Mouse (Mus musculus): ENCODE data around the gene Cldn4. TPM values are rescaled to one million over a fixed set of nuclear protein-coding genes. Genes with fewer than 3 reads are reported as not detected.

The Cldn4 gene
- polyA plus RNA-seq, 1 experiment from 2014 or later = 13.6 TPM

- no peak overlapping the region for H3K4me3 ChIP-seq (ENCODE audit: low read depth, low read length)
- H3K9ac ChIP-seq (ENCODE audit: low read length) = no peak overlapping the region
- DNase-seq (ENCODE audit: low spot score) (no peak), ATAC-seq (ENCODE audit: insufficient number of reproducible peaks, low FRiP score, low TSS enrichment, low read depth) (no peak)
- no peak overlapping the region for H3K27ac ChIP-seq (replicated peaks; ENCODE audit: low read depth, low read length)
- no peak overlapping the region for H3K4me2 ChIP-seq (ENCODE audit: low read depth, severe bottlenecking)
- peaks cover 25% of the 10 kb centered on the region for H3K27me3 ChIP-seq (ENCODE audit: control insufficient read depth, insufficient read depth, low read length)
- no peaks in the 10 kb centered on the region for H3K9me3 ChIP-seq (ENCODE audit: control insufficient read depth, low read length)
- WGBS = 72% methylated on average over 10 of the region's 10 CpGs
- H3K4me1 ChIP-seq (ENCODE audit: control insufficient read depth, insufficient read depth, low read length) = peaks cover 6% of the 10 kb centered on the region
- H3K36me3 ChIP-seq (ENCODE audit: control insufficient read depth, insufficient read depth, low read length) = no peaks in the 10 kb centered on the region
Observed at GRCm38 (mm10) chr5:134981149-134981548, 34.4 kb upstream of the Cldn4 start.

- DNase-seq (ENCODE audit: low spot score) (no peak), ATAC-seq (ENCODE audit: insufficient number of reproducible peaks, low FRiP score, low TSS enrichment, low read depth) (no peak)
- H3K4me2 ChIP-seq (ENCODE audit: low read depth, severe bottlenecking) = no peak overlapping the region
- no peak overlapping the region for H3K4me3 ChIP-seq (ENCODE audit: low read depth, low read length)
- no peaks in the 10 kb centered on the region for H3K9me3 ChIP-seq (ENCODE audit: control insufficient read depth, low read length)
- no peak overlapping the region for H3K27ac ChIP-seq (replicated peaks; ENCODE audit: low read depth, low read length)
- no peak overlapping the region for H3K9ac ChIP-seq (ENCODE audit: low read length)
- no peaks in the 10 kb centered on the region for H3K27me3 ChIP-seq (ENCODE audit: control insufficient read depth, insufficient read depth, low read length)
- no peaks in the 10 kb centered on the region for H3K36me3 ChIP-seq (ENCODE audit: control insufficient read depth, insufficient read depth, low read length)
- no peaks in the 10 kb centered on the region for H3K4me1 ChIP-seq (ENCODE audit: control insufficient read depth, insufficient read depth, low read length)
- WGBS = 82% methylated on average over 4 of the region's 4 CpGs
Observed at GRCm38 (mm10) chr5:134977837-134978236, 31.1 kb upstream of the Cldn4 start.

DNA sequence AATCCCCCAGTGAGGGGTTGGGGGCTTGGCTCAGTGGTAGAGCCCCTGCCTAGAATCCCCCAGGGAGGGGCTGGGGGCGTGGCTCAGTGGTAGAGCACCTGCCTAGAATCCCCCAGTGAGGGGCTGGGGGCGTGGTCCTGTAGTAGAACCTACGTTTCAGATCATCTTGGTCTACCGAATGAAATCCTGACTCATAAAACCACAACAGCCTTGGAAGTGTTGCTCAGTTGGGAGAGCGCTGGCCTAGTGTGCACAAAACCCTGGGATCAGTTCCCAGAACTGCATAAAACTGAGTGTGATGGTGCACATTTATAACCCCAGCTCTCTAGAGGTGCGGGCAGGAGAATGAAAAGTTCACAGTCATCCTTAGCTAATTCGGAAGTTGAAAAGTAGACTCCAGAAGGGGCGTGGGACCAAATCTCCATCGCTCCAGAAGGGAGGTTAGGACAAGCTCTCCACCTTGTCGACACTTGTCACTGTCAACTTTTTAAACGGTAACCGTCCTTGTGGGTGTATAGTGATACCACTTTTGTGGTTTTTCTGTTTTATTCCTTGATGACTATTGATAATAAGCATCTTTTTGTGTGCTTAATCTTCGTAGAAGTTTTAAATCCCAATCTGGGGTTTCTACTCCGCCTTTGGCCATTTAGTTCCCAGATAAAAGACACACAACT, 30.0 kb upstream of the Cldn4 start:
- Histone ChIP-seq H3K9ac (ENCODE audit: low read length) (no peak overlapping the region), H3K27ac (replicated peaks; ENCODE audit: low read depth, low read length) (no peak overlapping the region), H3K36me3 (ENCODE audit: control insufficient read depth, insufficient read depth, low read length) (no peaks in the 10 kb centered on the region), H3K4me3 (ENCODE audit: low read depth, low read length) (no peak overlapping the region), H3K4me2 (ENCODE audit: low read depth, severe bottlenecking) (no peak overlapping the region), H3K9me3 (ENCODE audit: control insufficient read depth, low read length) (no peaks in the 10 kb centered on the region), H3K27me3 (ENCODE audit: control insufficient read depth, insufficient read depth, low read length) (no peaks in the 10 kb centered on the region), H3K4me1 (ENCODE audit: control insufficient read depth, insufficient read depth, low read length) (no peaks in the 10 kb centered on the region)
- DNase-seq (ENCODE audit: low spot score) (no peak), ATAC-seq (ENCODE audit: insufficient number of reproducible peaks, low FRiP score, low TSS enrichment, low read depth) (no peak)
- WGBS = 84% methylated on average over 14 of the region's 14 CpGs

DNA sequence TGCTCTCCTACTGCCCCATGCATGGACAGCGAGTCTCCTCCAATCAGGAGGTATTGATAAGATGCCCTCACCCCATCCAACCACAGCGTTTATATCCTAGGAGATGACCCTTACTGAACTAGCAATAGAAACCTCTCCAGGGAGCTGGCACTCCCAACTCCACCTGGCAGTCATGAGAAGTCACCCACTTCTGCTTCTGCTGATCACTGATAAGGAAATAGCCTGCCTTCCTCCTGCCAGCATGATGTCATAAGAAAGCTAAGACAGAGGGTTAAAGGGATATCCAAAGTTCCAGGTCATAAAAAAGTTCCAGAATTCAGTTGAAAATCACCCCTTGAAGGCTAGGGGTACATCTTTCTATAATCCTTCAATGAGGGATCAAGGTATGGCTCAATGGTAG, 29.4 kb upstream of the Cldn4 start:
- 93% methylated on average over 2 of the region's 2 CpGs for WGBS
- no peak for DNase-seq (ENCODE audit: low spot score)
- Histone ChIP-seq H3K9me3 (ENCODE audit: control insufficient read depth, low read length) (no peaks in the 10 kb centered on the region), H3K4me2 (ENCODE audit: low read depth, severe bottlenecking) (no peak overlapping the region), H3K27me3 (ENCODE audit: control insufficient read depth, insufficient read depth, low read length) (no peaks in the 10 kb centered on the region), H3K36me3 (ENCODE audit: control insufficient read depth, insufficient read depth, low read length) (no peaks in the 10 kb centered on the region), H3K4me3 (ENCODE audit: low read depth, low read length) (no peak overlapping the region), H3K4me1 (ENCODE audit: control insufficient read depth, insufficient read depth, low read length) (no peaks in the 10 kb centered on the region), H3K9ac (ENCODE audit: low read length) (no peak overlapping the region), H3K27ac (replicated peaks; ENCODE audit: low read depth, low read length) (no peak overlapping the region)
- ATAC-seq (ENCODE audit: insufficient number of reproducible peaks, low FRiP score, low TSS enrichment, low read depth) = no peak

GRCm38 (mm10) chr5:134974921-134975320, 28.2 kb upstream of the Cldn4 start:
- no peaks in the 10 kb centered on the region for H3K4me1 ChIP-seq (ENCODE audit: control insufficient read depth, insufficient read depth, low read length)
- DNase-seq (ENCODE audit: low spot score) (no peak), ATAC-seq (ENCODE audit: insufficient number of reproducible peaks, low FRiP score, low TSS enrichment, low read depth) (no peak)
- no peaks in the 10 kb centered on the region for H3K36me3 ChIP-seq (ENCODE audit: control insufficient read depth, insufficient read depth, low read length)
- H3K4me3 ChIP-seq (ENCODE audit: low read depth, low read length) = no peak overlapping the region
- H3K9ac ChIP-seq (ENCODE audit: low read length) = no peak overlapping the region
- no peak overlapping the region for H3K4me2 ChIP-seq (ENCODE audit: low read depth, severe bottlenecking)
- WGBS = 71% methylated on average over 2 of the region's 2 CpGs
- H3K9me3 ChIP-seq (ENCODE audit: control insufficient read depth, low read length) = no peaks in the 10 kb centered on the region
- no peak overlapping the region for H3K27ac ChIP-seq (replicated peaks; ENCODE audit: low read depth, low read length)
- no peaks in the 10 kb centered on the region for H3K27me3 ChIP-seq (ENCODE audit: control insufficient read depth, insufficient read depth, low read length)

DNA sequence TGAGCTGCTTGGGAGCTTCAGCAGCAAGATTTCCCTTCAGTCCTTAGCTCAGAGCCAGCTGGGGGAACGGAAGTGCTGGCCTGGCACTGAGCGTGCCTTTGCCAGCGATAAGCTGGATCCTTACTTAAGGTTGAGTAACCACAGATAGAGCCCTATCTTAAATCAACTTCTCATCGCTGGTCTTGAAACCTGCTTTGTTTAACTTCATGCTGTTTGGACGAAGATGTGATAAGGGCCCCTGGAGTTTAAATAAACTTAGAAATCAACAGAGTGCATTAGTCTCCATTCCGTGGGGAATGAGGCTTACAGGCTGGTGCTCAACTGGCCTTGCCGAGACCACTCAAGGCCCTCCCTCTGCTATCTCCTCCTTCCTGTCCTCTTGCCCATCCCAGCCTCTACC, 27.6 kb upstream of the Cldn4 start:
- Histone ChIP-seq H3K9ac (ENCODE audit: low read length) (no peak overlapping the region), H3K4me1 (ENCODE audit: control insufficient read depth, insufficient read depth, low read length) (no peaks in the 10 kb centered on the region), H3K9me3 (ENCODE audit: control insufficient read depth, low read length) (no peaks in the 10 kb centered on the region), H3K36me3 (ENCODE audit: control insufficient read depth, insufficient read depth, low read length) (no peaks in the 10 kb centered on the region), H3K4me2 (ENCODE audit: low read depth, severe bottlenecking) (no peak overlapping the region), H3K4me3 (ENCODE audit: low read depth, low read length) (no peak overlapping the region), H3K27ac (replicated peaks; ENCODE audit: low read depth, low read length) (no peak overlapping the region), H3K27me3 (ENCODE audit: control insufficient read depth, insufficient read depth, low read length) (no peaks in the 10 kb centered on the region)
- no peak for ATAC-seq (ENCODE audit: insufficient number of reproducible peaks, low FRiP score, low TSS enrichment, low read depth)
- no peak for DNase-seq (ENCODE audit: low spot score)
- WGBS = 73% methylated on average over 7 of the region's 7 CpGs

- ATAC-seq (ENCODE audit: insufficient number of reproducible peaks, low FRiP score, low TSS enrichment, low read depth) (no peak), DNase-seq (ENCODE audit: low spot score) (no peak)
- Histone ChIP-seq H3K4me3 (ENCODE audit: low read depth, low read length) (no peak overlapping the region), H3K36me3 (ENCODE audit: control insufficient read depth, insufficient read depth, low read length) (no peaks in the 10 kb centered on the region), H3K4me2 (ENCODE audit: low read depth, severe bottlenecking) (no peak overlapping the region), H3K9me3 (ENCODE audit: control insufficient read depth, low read length) (no peaks in the 10 kb centered on the region), H3K27me3 (ENCODE audit: control insufficient read depth, insufficient read depth, low read length) (no peaks in the 10 kb centered on the region), H3K27ac (replicated peaks; ENCODE audit: low read depth, low read length) (no peak overlapping the region), H3K9ac (ENCODE audit: low read length) (no peak overlapping the region), H3K4me1 (ENCODE audit: control insufficient read depth, insufficient read depth, low read length) (no peaks in the 10 kb centered on the region)
- WGBS = 89% methylated on average over 7 of the region's 7 CpGs
Observed at GRCm38 (mm10) chr5:134973526-134973925, 26.8 kb upstream of the Cldn4 start.

- Histone ChIP-seq H3K27ac (replicated peaks; ENCODE audit: low read depth, low read length) (no peak overlapping the region), H3K36me3 (ENCODE audit: control insufficient read depth, insufficient read depth, low read length) (no peaks in the 10 kb centered on the region), H3K9me3 (ENCODE audit: control insufficient read depth, low read length) (no peaks in the 10 kb centered on the region), H3K27me3 (ENCODE audit: control insufficient read depth, insufficient read depth, low read length) (no peaks in the 10 kb centered on the region), H3K4me1 (ENCODE audit: control insufficient read depth, insufficient read depth, low read length) (no peaks in the 10 kb centered on the region), H3K4me2 (ENCODE audit: low read depth, severe bottlenecking) (no peak overlapping the region), H3K4me3 (ENCODE audit: low read depth, low read length) (no peak overlapping the region), H3K9ac (ENCODE audit: low read length) (no peak overlapping the region)
- no peak for DNase-seq (ENCODE audit: low spot score)
- ATAC-seq (ENCODE audit: insufficient number of reproducible peaks, low FRiP score, low TSS enrichment, low read depth) = no peak
Observed at GRCm38 (mm10) chr5:134973081-134973480, 26.3 kb upstream of the Cldn4 start.

DNA sequence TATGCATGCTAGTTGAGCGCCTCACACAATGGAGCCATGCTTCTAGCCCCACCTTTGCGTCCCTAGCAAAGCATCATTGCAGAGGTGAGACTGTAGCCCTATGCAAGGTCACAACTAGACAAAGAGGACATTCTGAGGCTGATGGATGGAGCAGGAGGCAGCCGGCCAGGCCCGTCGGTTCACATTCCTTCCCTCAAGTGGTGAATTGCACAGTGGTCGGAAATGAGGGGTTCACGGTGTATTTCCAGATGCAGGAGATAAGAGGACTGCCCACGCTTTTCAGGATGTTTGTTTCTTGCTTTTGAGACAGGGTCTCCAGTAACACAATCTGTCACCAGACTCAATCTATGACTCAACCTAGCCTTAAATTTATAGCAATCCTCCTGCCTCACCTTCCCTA, 23.9 kb upstream of the Cldn4 start:
- no peaks in the 10 kb centered on the region for H3K36me3 ChIP-seq (ENCODE audit: control insufficient read depth, insufficient read depth, low read length)
- no peaks in the 10 kb centered on the region for H3K9me3 ChIP-seq (ENCODE audit: control insufficient read depth, low read length)
- WGBS = 70% methylated on average over 8 of the region's 8 CpGs
- H3K27me3 ChIP-seq (ENCODE audit: control insufficient read depth, insufficient read depth, low read length) = no peaks in the 10 kb centered on the region
- H3K9ac ChIP-seq (ENCODE audit: low read length) = no peak overlapping the region
- H3K4me2 ChIP-seq (ENCODE audit: low read depth, severe bottlenecking) = no peak overlapping the region
- H3K27ac ChIP-seq (replicated peaks; ENCODE audit: low read depth, low read length) = no peak overlapping the region
- no peak overlapping the region for H3K4me3 ChIP-seq (ENCODE audit: low read depth, low read length)
- ATAC-seq (ENCODE audit: insufficient number of reproducible peaks, low FRiP score, low TSS enrichment, low read depth) (no peak), DNase-seq (ENCODE audit: low spot score) (no peak)
- H3K4me1 ChIP-seq (ENCODE audit: control insufficient read depth, insufficient read depth, low read length) = peaks cover 8% of the 10 kb centered on the region
